Mouse (Mus musculus): ENCODE data around the gene Kcnip2.
A peak's percentile ranks its signal among the peaks of the same experiment; 100 is the strongest.
"Not testable (repeated sequence)": the region's sequence is repeated elsewhere in the genome, so short reads cannot be mapped to it uniquely, and the experiment has no call there.

The Kcnip2 gene

GRCm38 (mm10) chr19:45811028-45811674 lies 4.7 kb downstream of the Kcnip2 start:
- DNase-seq = no peak

GRCm38 (mm10) chr19:45807732-45808131 lies 8.1 kb downstream of the Kcnip2 start:
- DNase-seq = no peak

- DNase-seq = not testable (repeated sequence)
Observed at GRCm38 (mm10) chr19:45805817-45806216, 10.0 kb downstream of the Kcnip2 start.

- DNase-seq = peak; percentile 35
Observed at GRCm38 (mm10) chr19:45804593-45805368, 11.1 kb downstream of the Kcnip2 start.

GRCm38 (mm10) chr19:45803408-45803807 lies 12.5 kb downstream of the Kcnip2 start:
- no peak for DNase-seq

- no peak for DNase-seq
Observed at GRCm38 (mm10) chr19:45802702-45803101, 13.2 kb downstream of the Kcnip2 start.

- DNase-seq = no peak
Observed at GRCm38 (mm10) chr19:45796879-45797278, 19.0 kb downstream of the Kcnip2 start.

GRCm38 (mm10) chr19:45796061-45796556 lies 19.8 kb downstream of the Kcnip2 start:
- no peak for DNase-seq

- no peak for DNase-seq
Observed at GRCm38 (mm10) chr19:45795406-45795944, 20.4 kb downstream of the Kcnip2 start.

- no peak for DNase-seq
Observed at GRCm38 (mm10) chr19:45794718-45795117, 21.1 kb downstream of the Kcnip2 start.

GRCm38 (mm10) chr19:45792404-45792803 lies 23.5 kb downstream of the Kcnip2 start:
- no peak for DNase-seq

- DNase-seq = no peak
Observed at GRCm38 (mm10) chr19:45789888-45790874, 25.7 kb downstream of the Kcnip2 start.

GRCm38 (mm10) chr19:45789365-45789764 lies 26.5 kb downstream of the Kcnip2 start:
- no peak for DNase-seq

GRCm38 (mm10) chr19:45788337-45788736 lies 27.5 kb downstream of the Kcnip2 start:
- no peak for DNase-seq

- DNase-seq = no peak
Observed at GRCm38 (mm10) chr19:45787450-45787849, 28.4 kb downstream of the Kcnip2 start.

GRCm38 (mm10) chr19:45785470-45785869 lies 30.4 kb downstream of the Kcnip2 start:
- DNase-seq = no peak

- DNase-seq = no peak
Observed at GRCm38 (mm10) chr19:45783933-45784576, 31.8 kb downstream of the Kcnip2 start.

- peak; percentile 98 for DNase-seq
Observed at GRCm38 (mm10) chr19:45783181-45783932, 32.5 kb downstream of the Kcnip2 start, which contains the start of gene Mgea5. Gene Mgea5 (minus strand): TSS chr19:45783837.

GRCm38 (mm10) chr19:45782315-45783001 lies 33.4 kb downstream of the Kcnip2 start:
- peak; percentile 85 for DNase-seq

GRCm38 (mm10) chr19:45781676-45782075 lies 34.2 kb downstream of the Kcnip2 start:
- no peak for DNase-seq

Measured in kidney, postnatal 14 days (tissue).